Mouse (Mus musculus): ENCODE results near the gene Psrc1. TPM values are rescaled to one million over a fixed set of nuclear protein-coding genes. Genes with fewer than 3 reads are reported as not detected.

Psrc1 gene
- polyA plus RNA-seq (2014; fragmentation: Nextera tagmentation; extraction: Ambion mirVana) = 31.2 and 38.1 TPM in 2 replicates

- under 1% methylated on average over 42 of the region's 44 CpGs for WGBS
- Histone ChIP-seq H3K9me3 (ENCODE audit: control insufficient read depth, low read length) (no peaks in the 10 kb centered on the region), H3K4me1 (ENCODE audit: control insufficient read depth, insufficient read depth, low read length) (peaks cover 33% of the 10 kb centered on the region), H3K4me3 (ENCODE audit: low read depth, low read length) (peak within 1 kb of the TSS; percentile 56), H3K9ac (ENCODE audit: low read depth, low read length) (peak within 1 kb of the TSS; percentile 52), H3K36me3 (ENCODE audit: control insufficient read depth, insufficient read depth, low read length) (peaks cover 5% of the 10 kb centered on the region; the same call in 1 of the 2 replicates), H3K4me2 (ENCODE audit: low read depth, low read length) (peak within 1 kb of the TSS; percentile 65), H3K27me3 (replicated peaks; ENCODE audit: control insufficient read depth, insufficient read depth, low read length) (no peaks in the 10 kb centered on the region), H3K27ac (replicated peaks; ENCODE audit: low read depth, low read length) (peak within 1 kb of the TSS; percentile 62)
- DNase-seq (ENCODE audit: low spot score) (peak; percentile 97), ATAC-seq (ENCODE audit: low read depth) (peak; percentile 91)
Observed at GRCm38 (mm10) chr3:108383485-108384354, at the start of gene Psrc1. Psrc1 (plus strand) TSS chr3:108383839.

- H3K9ac ChIP-seq (ENCODE audit: low read depth, low read length) = no peak overlapping the region
- ATAC-seq (ENCODE audit: low read depth) (no peak), DNase-seq (ENCODE audit: low spot score) (no peak)
- H3K36me3 ChIP-seq (ENCODE audit: control insufficient read depth, insufficient read depth, low read length) = peaks cover 68% of the 10 kb centered on the region
- H3K9me3 ChIP-seq (ENCODE audit: control insufficient read depth, low read length) = no peaks in the 10 kb centered on the region
- H3K27me3 ChIP-seq (replicated peaks; ENCODE audit: control insufficient read depth, insufficient read depth, low read length) = no peaks in the 10 kb centered on the region
- no peaks in the 10 kb centered on the region for H3K4me1 ChIP-seq (ENCODE audit: control insufficient read depth, insufficient read depth, low read length)
- no peak overlapping the region for H3K4me3 ChIP-seq (ENCODE audit: low read depth, low read length)
- H3K4me2 ChIP-seq (ENCODE audit: low read depth, low read length) = no peak overlapping the region
- WGBS = 96% methylated on average over 5 of the region's 5 CpGs
- no peak overlapping the region for H3K27ac ChIP-seq (replicated peaks; ENCODE audit: low read depth, low read length)
Observed at GRCm38 (mm10) chr3:108336878-108337277, 46.8 kb upstream of the Psrc1 start.

GRCm38 (mm10) chr3:108341040-108341439, 42.6 kb upstream of the Psrc1 start:
- H3K4me1 ChIP-seq (ENCODE audit: control insufficient read depth, insufficient read depth, low read length) = no peaks in the 10 kb centered on the region
- H3K4me3 ChIP-seq (ENCODE audit: low read depth, low read length) = no peak overlapping the region
- no peak overlapping the region for H3K4me2 ChIP-seq (ENCODE audit: low read depth, low read length)
- DNase-seq (ENCODE audit: low spot score) (no peak), ATAC-seq (ENCODE audit: low read depth) (no peak)
- no peak overlapping the region for H3K9ac ChIP-seq (ENCODE audit: low read depth, low read length)
- WGBS = 70% methylated on average over 2 of the region's 2 CpGs
- no peak overlapping the region for H3K27ac ChIP-seq (replicated peaks; ENCODE audit: low read depth, low read length)
- no peaks in the 10 kb centered on the region for H3K27me3 ChIP-seq (replicated peaks; ENCODE audit: control insufficient read depth, insufficient read depth, low read length)
- H3K9me3 ChIP-seq (ENCODE audit: control insufficient read depth, low read length) = no peaks in the 10 kb centered on the region
- peaks cover 67% of the 10 kb centered on the region for H3K36me3 ChIP-seq (ENCODE audit: control insufficient read depth, insufficient read depth, low read length)

GRCm38 (mm10) chr3:108342185-108342584, 41.5 kb upstream of the Psrc1 start:
- Histone ChIP-seq H3K27ac (replicated peaks; ENCODE audit: low read depth, low read length) (no peak overlapping the region), H3K27me3 (replicated peaks; ENCODE audit: control insufficient read depth, insufficient read depth, low read length) (no peaks in the 10 kb centered on the region), H3K9ac (ENCODE audit: low read depth, low read length) (no peak overlapping the region), H3K4me3 (ENCODE audit: low read depth, low read length) (no peak overlapping the region), H3K9me3 (ENCODE audit: control insufficient read depth, low read length) (no peaks in the 10 kb centered on the region), H3K4me2 (ENCODE audit: low read depth, low read length) (no peak overlapping the region), H3K4me1 (ENCODE audit: control insufficient read depth, insufficient read depth, low read length) (no peaks in the 10 kb centered on the region), H3K36me3 (ENCODE audit: control insufficient read depth, insufficient read depth, low read length) (peaks cover 70% of the 10 kb centered on the region)
- 56% methylated on average over 7 of the region's 7 CpGs for WGBS
- DNase-seq (ENCODE audit: low spot score) (peak; percentile 39), ATAC-seq (ENCODE audit: low read depth) (no peak)

GRCm38 (mm10) chr3:108345855-108346254, 37.8 kb upstream of the Psrc1 start:
- Histone ChIP-seq H3K9ac (ENCODE audit: low read depth, low read length) (no peak overlapping the region), H3K4me1 (ENCODE audit: control insufficient read depth, insufficient read depth, low read length) (no peaks in the 10 kb centered on the region), H3K4me3 (ENCODE audit: low read depth, low read length) (no peak overlapping the region), H3K4me2 (ENCODE audit: low read depth, low read length) (no peak overlapping the region), H3K36me3 (ENCODE audit: control insufficient read depth, insufficient read depth, low read length) (peaks cover 70% of the 10 kb centered on the region), H3K27ac (replicated peaks; ENCODE audit: low read depth, low read length) (no peak overlapping the region), H3K27me3 (replicated peaks; ENCODE audit: control insufficient read depth, insufficient read depth, low read length) (no peaks in the 10 kb centered on the region), H3K9me3 (ENCODE audit: control insufficient read depth, low read length) (no peaks in the 10 kb centered on the region)
- no peak for ATAC-seq (ENCODE audit: low read depth)
- 77% methylated on average over 7 of the region's 7 CpGs for WGBS
- DNase-seq (ENCODE audit: low spot score) = no peak

- no peak for ATAC-seq (ENCODE audit: low read depth)
- no peak overlapping the region for H3K9ac ChIP-seq (ENCODE audit: low read depth, low read length)
- WGBS = 82% methylated on average over 9 of the region's 9 CpGs
- peaks cover 77% of the 10 kb centered on the region for H3K36me3 ChIP-seq (ENCODE audit: control insufficient read depth, insufficient read depth, low read length)
- no peaks in the 10 kb centered on the region for H3K27me3 ChIP-seq (replicated peaks; ENCODE audit: control insufficient read depth, insufficient read depth, low read length)
- DNase-seq (ENCODE audit: low spot score) = no peak
- H3K9me3 ChIP-seq (ENCODE audit: control insufficient read depth, low read length) = no peaks in the 10 kb centered on the region
- H3K4me1 ChIP-seq (ENCODE audit: control insufficient read depth, insufficient read depth, low read length) = no peaks in the 10 kb centered on the region
- no peak overlapping the region for H3K27ac ChIP-seq (replicated peaks; ENCODE audit: low read depth, low read length)
- no peak overlapping the region for H3K4me3 ChIP-seq (ENCODE audit: low read depth, low read length)
- no peak overlapping the region for H3K4me2 ChIP-seq (ENCODE audit: low read depth, low read length)
Observed at GRCm38 (mm10) chr3:108348376-108348775, 35.3 kb upstream of the Psrc1 start.

GRCm38 (mm10) chr3:108355245-108355644, 28.4 kb upstream of the Psrc1 start:
- H3K27ac ChIP-seq (replicated peaks; ENCODE audit: low read depth, low read length) = no peak overlapping the region
- H3K4me2 ChIP-seq (ENCODE audit: low read depth, low read length) = no peak overlapping the region
- H3K27me3 ChIP-seq (replicated peaks; ENCODE audit: control insufficient read depth, insufficient read depth, low read length) = no peaks in the 10 kb centered on the region
- H3K36me3 ChIP-seq (ENCODE audit: control insufficient read depth, insufficient read depth, low read length) = peaks cover 70% of the 10 kb centered on the region
- WGBS = 90% methylated on average over 3 of the region's 3 CpGs
- ATAC-seq (ENCODE audit: low read depth) = no peak
- H3K9me3 ChIP-seq (ENCODE audit: control insufficient read depth, low read length) = no peaks in the 10 kb centered on the region
- H3K4me1 ChIP-seq (ENCODE audit: control insufficient read depth, insufficient read depth, low read length) = no peaks in the 10 kb centered on the region
- no peak for DNase-seq (ENCODE audit: low spot score)
- no peak overlapping the region for H3K4me3 ChIP-seq (ENCODE audit: low read depth, low read length)
- H3K9ac ChIP-seq (ENCODE audit: low read depth, low read length) = no peak overlapping the region

GRCm38 (mm10) chr3:108357051-108357450, 26.6 kb upstream of the Psrc1 start:
- DNase-seq (ENCODE audit: low spot score) (no peak), ATAC-seq (ENCODE audit: low read depth) (no peak)
- Histone ChIP-seq H3K4me1 (ENCODE audit: control insufficient read depth, insufficient read depth, low read length) (peaks cover 6% of the 10 kb centered on the region; the same call in 1 of the 2 replicates), H3K4me2 (ENCODE audit: low read depth, low read length) (no peak overlapping the region), H3K4me3 (ENCODE audit: low read depth, low read length) (no peak overlapping the region), H3K27ac (replicated peaks; ENCODE audit: low read depth, low read length) (no peak overlapping the region), H3K9me3 (ENCODE audit: control insufficient read depth, low read length) (no peaks in the 10 kb centered on the region), H3K9ac (ENCODE audit: low read depth, low read length) (no peak overlapping the region), H3K27me3 (replicated peaks; ENCODE audit: control insufficient read depth, insufficient read depth, low read length) (no peaks in the 10 kb centered on the region), H3K36me3 (ENCODE audit: control insufficient read depth, insufficient read depth, low read length) (peaks cover 52% of the 10 kb centered on the region)
- 81% methylated on average over 10 of the region's 10 CpGs for WGBS

- 77% methylated on average over 6 of the region's 6 CpGs for WGBS
- H3K27ac ChIP-seq (replicated peaks; ENCODE audit: low read depth, low read length) = no peak overlapping the region
- ATAC-seq (ENCODE audit: low read depth) = no peak
Observed at GRCm38 (mm10) chr3:108358445-108358844, 25.2 kb upstream of the Psrc1 start.

More at GRCm38 (mm10) chr3:108358445-108358844, 25.2 kb upstream of the Psrc1 start:
- H3K4me1 ChIP-seq (ENCODE audit: control insufficient read depth, insufficient read depth, low read length) = peaks cover 6% of the 10 kb centered on the region; the same call in 1 of the 2 replicates
- no peaks in the 10 kb centered on the region for H3K27me3 ChIP-seq (replicated peaks; ENCODE audit: control insufficient read depth, insufficient read depth, low read length)
- no peak for DNase-seq (ENCODE audit: low spot score)
- no peak overlapping the region for H3K4me3 ChIP-seq (ENCODE audit: low read depth, low read length)
- no peaks in the 10 kb centered on the region for H3K9me3 ChIP-seq (ENCODE audit: control insufficient read depth, low read length)
- no peak overlapping the region for H3K9ac ChIP-seq (ENCODE audit: low read depth, low read length)
- no peak overlapping the region for H3K4me2 ChIP-seq (ENCODE audit: low read depth, low read length)
- H3K36me3 ChIP-seq (ENCODE audit: control insufficient read depth, insufficient read depth, low read length) = peaks cover 42% of the 10 kb centered on the region

Measured in embryonic facial prominence, embryonic 14.5 days (tissue).